Mouse (Mus musculus) myocyte (in vitro differentiated cells): ENCODE measurements at regions not wholly inside any gene's neighbourhood (a gene's known extent, or its start where the extent isn't known, plus 50 kb on each side); places are given as distances from the start of the nearest gene placed in this dataset.

Experiments used
- E2F4 ChIP-seq: IDR thresholded peaks from one replicate; pipeline ENCODE4 v1.6.1; 2011; ENCODE audit warnings: mild to moderate bottlenecking, control low read depth, moderate library complexity; ENCODE audit not compliant: insufficient read depth
- MAX ChIP-seq: IDR thresholded peaks from one replicate; pipeline ENCODE4 v1.6.1; 2011; ENCODE audit warnings: low read depth, mild to moderate bottlenecking, control low read depth
- POLR2A ChIP-seq: IDR thresholded peaks from one replicate; pipeline ENCODE4 v1.6.1; 2011; ENCODE audit warnings: low read depth, mild to moderate bottlenecking, control low read depth, moderate library complexity; ENCODE audit not compliant: insufficient read length
- TCF12 ChIP-seq: IDR thresholded peaks from one replicate; pipeline ENCODE4 v1.6.1; 2011; ENCODE audit warnings: mild to moderate bottlenecking, control low read depth; ENCODE audit not compliant: poor library complexity, insufficient read depth, severe bottlenecking
- USF1 ChIP-seq: IDR thresholded peaks from one replicate; pipeline ENCODE4 v1.6.1; 2011; ENCODE audit warnings: low read depth, mild to moderate bottlenecking, control low read depth, moderate library complexity

- no peak for TF ChIP-seq POLR2A
- TF ChIP-seq E2F4: no peak
- no peak for TF ChIP-seq MAX
- TF ChIP-seq USF1: no peak
- TF ChIP-seq TCF12: no peak
Measured at GRCm38 (mm10) chr5:75256186-75256585, 104.1 kb downstream of the Pdgfra start.
